Mouse (Mus musculus) kidney, postnatal 0 days (tissue): ENCODE results near the gene Mrpl14. TPM values are rescaled to one million over a fixed set of nuclear protein-coding genes. Genes with fewer than 3 reads are reported as not detected.
A peak's percentile ranks its signal among the peaks of the same experiment; 100 is the strongest.

Experiments used
- ATAC-seq: fragments of 200-750 bp; cut with Nextera tagmentation; replicated peaks from 2 replicates; pipeline ENCODE4 v1.8.0; 2017; ENCODE audit warnings: low read depth, moderate number of reproducible peaks, moderate TSS enrichment, moderate library complexity; ENCODE audit not compliant: low FRiP score
- DNase-seq: peaks from one replicate; pipeline ENCODE4 v3.0.0-alpha.2; 2016; ENCODE audit warnings: low spot score
- H3K27ac ChIP-seq: fragments of 300-500 bp; sonication (generic); 2 replicates; pipeline ENCODE4 v1.5.1; 2014; ENCODE audit warnings: mild to moderate bottlenecking
- H3K27me3 ChIP-seq: fragments of 300-500 bp; sonication (generic); 2 replicates; pipeline ENCODE4 v1.6.1; 2014; ENCODE audit warnings: low read length, mixed read lengths; ENCODE audit not compliant: insufficient read depth
- H3K36me3 ChIP-seq: fragments of 300-500 bp; sonication (generic); 2 replicates; pipeline ENCODE4 v1.6.1; 2014; ENCODE audit warnings: low read length, mixed read lengths; ENCODE audit not compliant: insufficient read depth
- H3K4me1 ChIP-seq: fragments of 300-500 bp; sonication (generic); replicated peaks from 2 replicates; pipeline ENCODE4 v1.6.1; 2014; ENCODE audit warnings: antibody characterized with exemption, low read length, mixed read lengths; ENCODE audit not compliant: insufficient read depth
- H3K4me2 ChIP-seq: fragments of 300-500 bp; sonication (generic); 2 replicates; pipeline ENCODE4 v1.6.1; 2014; ENCODE audit warnings: mild to moderate bottlenecking, low read length, moderate library complexity, mixed read lengths
- H3K4me3 ChIP-seq: fragments of 300-500 bp; sonication (generic); replicated peaks from 2 replicates; pipeline ENCODE4 v1.5.1; 2014; ENCODE audit warnings: low read depth, low read length
- H3K9ac ChIP-seq: fragments of 300-500 bp; sonication (generic); 2 replicates; pipeline ENCODE4 v1.6.1; 2014; ENCODE audit warnings: low read depth, low read length
- H3K9me3 ChIP-seq: fragments of 300-500 bp; sonication (generic); replicated peaks from 2 replicates; pipeline ENCODE4 v1.6.1; 2016; ENCODE audit warnings: low read length, inconsistent platforms, mixed read lengths
- CTCF ChIP-seq: IDR thresholded peaks from 2 replicates; pipeline ENCODE4 v1.5.1; 2016; ENCODE audit warnings: antibody characterized with exemption, low read depth, mild to moderate bottlenecking, moderate library complexity
- WGBS: fragments of 180-500 bp; shearing (Covaris S2); extraction: QIAGEN DNeasy Blood & Tissue Kit; methylation state at CpG from one replicate; pipeline ENCODE4 v1.1.7; 2014; 5-methylcytosine and 5-hydroxymethylcytosine counted together
- polyA plus RNA-seq: library from polyadenylated mRNA; unstranded; fragments of >200 nt; fragmentation: Nextera tagmentation; extraction: Ambion mirVana; gene quantifications from 2 replicates; pipeline ENCODE4 v1.2.1, GENCODE M21; 2015

Gene Mrpl14
- polyA plus RNA-seq, 1 experiment from 2014 or later, result 160 TPM

DNA sequence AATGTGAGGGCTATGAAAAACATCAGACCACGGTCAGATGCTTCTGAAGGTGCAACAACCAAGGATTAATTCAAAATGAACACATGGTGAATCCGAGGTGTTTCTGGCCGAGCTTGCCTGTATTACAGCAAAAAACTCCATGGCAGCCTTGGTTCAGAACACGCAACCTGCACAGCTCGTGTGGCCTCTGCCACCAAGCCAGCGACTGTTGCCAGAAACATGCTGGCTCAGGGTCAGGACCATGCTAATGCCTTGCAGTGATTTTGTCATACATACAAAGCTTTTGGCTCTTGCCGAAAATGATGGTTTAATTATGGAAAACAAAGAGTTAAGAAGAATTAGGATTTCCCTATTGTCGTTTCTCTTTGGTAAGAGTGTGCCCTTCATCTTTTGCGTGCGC is 18.1 kb upstream of the Mrpl14 start:
- Histone ChIP-seq H3K36me3 (peaks cover 51% of the 10 kb centered on the region), H3K27me3 (no peaks in the 10 kb centered on the region), H3K4me2 (no peak overlapping the region), H3K9ac (no peak overlapping the region), H3K4me3 (no peak overlapping the region), H3K4me1 (no peaks in the 10 kb centered on the region), H3K27ac (no peak overlapping the region), H3K9me3 (no peaks in the 10 kb centered on the region)
- TF ChIP-seq CTCF, result no peak
- DNase-seq (no peak), ATAC-seq (no peak)
- 93% methylated on average over 10 of the region's 10 CpGs for WGBS

GRCm38 (mm10) chr17:45671821-45672220 is 14.3 kb upstream of the Mrpl14 start:
- Histone ChIP-seq H3K9me3 (no peaks in the 10 kb centered on the region), H3K27me3 (no peaks in the 10 kb centered on the region), H3K4me2 (no peak overlapping the region), H3K4me1 (no peaks in the 10 kb centered on the region), H3K9ac (no peak overlapping the region), H3K4me3 (no peak overlapping the region), H3K36me3 (peaks cover 49% of the 10 kb centered on the region), H3K27ac (no peak overlapping the region)
- DNase-seq (no peak), ATAC-seq (no peak)
- 88% methylated on average over 1 of the region's 1 CpGs for WGBS
- TF ChIP-seq CTCF, result peak; percentile 58

GRCm38 (mm10) chr17:45672598-45672997 is 13.5 kb upstream of the Mrpl14 start:
- DNase-seq (no peak), ATAC-seq (no peak)
- Histone ChIP-seq H3K9me3 (no peaks in the 10 kb centered on the region), H3K27me3 (no peaks in the 10 kb centered on the region), H3K36me3 (peaks cover 47% of the 10 kb centered on the region), H3K4me2 (no peak overlapping the region), H3K4me1 (no peaks in the 10 kb centered on the region), H3K9ac (no peak overlapping the region), H3K27ac (no peak overlapping the region), H3K4me3 (no peak overlapping the region)
- no peak for TF ChIP-seq CTCF
- 87% methylated on average over 2 of the region's 2 CpGs for WGBS

- no peak for ATAC-seq
- H3K9me3 ChIP-seq, result no peaks in the 10 kb centered on the region
- WGBS, result 23% methylated on average over 7 of the region's 7 CpGs
- no peak overlapping the region for H3K4me3 ChIP-seq
- H3K27me3 ChIP-seq, result no peaks in the 10 kb centered on the region
- H3K4me1 ChIP-seq, result peaks cover 4% of the 10 kb centered on the region; the same call in 1 of the 2 replicates
- H3K4me2 ChIP-seq, result no peak overlapping the region
- peaks cover 24% of the 10 kb centered on the region for H3K36me3 ChIP-seq
- peak; percentile 83 for TF ChIP-seq CTCF
- H3K27ac ChIP-seq, result no peak overlapping the region
- DNase-seq, result peak; percentile 58
- no peak overlapping the region for H3K9ac ChIP-seq
Observed at GRCm38 (mm10) chr17:45678106-45678505, 8.0 kb upstream of the Mrpl14 start.

- Histone ChIP-seq H3K4me2 (peak overlapping the region; percentile 28), H3K36me3 (peaks cover 10% of the 10 kb centered on the region; the same call in 1 of the 2 replicates), H3K9ac (peak overlapping the region; percentile 40; the same call in 1 of the 2 replicates), H3K4me1 (peaks cover 8% of the 10 kb centered on the region; the same call in 1 of the 2 replicates), H3K4me3 (no peak overlapping the region), H3K9me3 (no peaks in the 10 kb centered on the region), H3K27ac (peak overlapping the region; percentile 36; the same call in 1 of the 2 replicates), H3K27me3 (no peaks in the 10 kb centered on the region)
- TF ChIP-seq CTCF, result no peak
- 46% methylated on average over 8 of the region's 8 CpGs for WGBS
- peak; percentile 63; the same call in 1 of the 2 replicates for ATAC-seq
- DNase-seq, result peak; percentile 79
Observed at GRCm38 (mm10) chr17:45680391-45680980, 5.6 kb upstream of the Mrpl14 start.

- no peaks in the 10 kb centered on the region for H3K27me3 ChIP-seq
- ATAC-seq (no peak), DNase-seq (no peak)
- H3K4me3 ChIP-seq, result no peak overlapping the region
- H3K4me2 ChIP-seq, result no peak overlapping the region
- WGBS, result 100% methylated on average over 1 of the region's 1 CpGs
- peaks cover 8% of the 10 kb centered on the region; the same call in 1 of the 2 replicates for H3K36me3 ChIP-seq
- TF ChIP-seq CTCF, result peak; percentile 50; the same call in 1 of the 2 replicates
- H3K4me1 ChIP-seq, result peaks cover 8% of the 10 kb centered on the region; the same call in 1 of the 2 replicates
- no peak overlapping the region for H3K27ac ChIP-seq
- no peak overlapping the region for H3K9ac ChIP-seq
- no peaks in the 10 kb centered on the region for H3K9me3 ChIP-seq
Observed at GRCm38 (mm10) chr17:45681588-45681987, 4.5 kb upstream of the Mrpl14 start.
